Mouse (Mus musculus) stomach, embryonic 15.5 days (tissue): ENCODE measurements around the gene Hist1h2be. TPM values are rescaled to one million over a fixed set of nuclear protein-coding genes. Genes with fewer than 3 reads are reported as not detected.
"Not testable (repeated sequence)": the region's sequence is repeated elsewhere in the genome, so short reads cannot be mapped to it uniquely, and the experiment has no call there.

Source experiments
- ATAC-seq: fragments of 200-750 bp; cut with Nextera tagmentation; 2 replicates; pipeline ENCODE4 v1.8.0; 2017; ENCODE audit warnings: low read depth, moderate number of reproducible peaks, moderate TSS enrichment; ENCODE audit not compliant: insufficient read depth, low FRiP score
- H3K27ac ChIP-seq: fragments of 300-500 bp; sonication (generic); 2 replicates; pipeline ENCODE4 v1.5.1; 2015; ENCODE audit warnings: mild to moderate bottlenecking, inconsistent platforms
- H3K27me3 ChIP-seq: fragments of 300-500 bp; sonication (generic); replicated peaks from 2 replicates; pipeline ENCODE4 v1.6.1; 2015; ENCODE audit warnings: inconsistent platforms
- H3K36me3 ChIP-seq: fragments of 300-500 bp; sonication (generic); 2 replicates; pipeline ENCODE4 v1.6.1; 2015; ENCODE audit warnings: inconsistent platforms
- H3K4me1 ChIP-seq: fragments of 300-500 bp; sonication (generic); 2 replicates; pipeline ENCODE4 v1.6.1; 2015; ENCODE audit warnings: inconsistent platforms
- H3K4me2 ChIP-seq: fragments of 300-500 bp; sonication (generic); 2 replicates; pipeline ENCODE4 v1.6.1; 2015; ENCODE audit warnings: mild to moderate bottlenecking, inconsistent platforms
- H3K4me3 ChIP-seq: fragments of 300-500 bp; sonication (generic); replicated peaks from 2 replicates; pipeline ENCODE4 v1.5.1; 2015; ENCODE audit warnings: inconsistent platforms
- H3K9ac ChIP-seq: fragments of 300-500 bp; sonication (generic); 2 replicates; pipeline ENCODE4 v1.6.1; 2015; ENCODE audit warnings: inconsistent platforms
- H3K9me3 ChIP-seq: fragments of 300-500 bp; sonication (generic); 2 replicates; pipeline ENCODE4 v1.6.1; 2016; ENCODE audit warnings: inconsistent platforms
- WGBS: fragments of 180-500 bp; shearing (Covaris S2); methylation state at CpG from one replicate; pipeline ENCODE4 v1.1.7; 2015; 5-methylcytosine and 5-hydroxymethylcytosine counted together
- polyA plus RNA-seq: library from polyadenylated mRNA; unstranded; fragments of >200 nt; fragmentation: Nextera tagmentation; extraction: Ambion mirVana; gene quantifications from 2 replicates; pipeline ENCODE4 v1.2.1, GENCODE M21; 2015

Gene Hist1h2be
- polyA plus RNA-seq, 1 experiment from 2014 or later: 2.9 TPM

- no peak overlapping the region for H3K27ac ChIP-seq
- WGBS: 84% methylated on average over 2 of the region's 2 CpGs
These were observed 56.4 kb downstream of the Hist1h2be start for GRCm38 (mm10) chr13:23564482-23564881.

DNA sequence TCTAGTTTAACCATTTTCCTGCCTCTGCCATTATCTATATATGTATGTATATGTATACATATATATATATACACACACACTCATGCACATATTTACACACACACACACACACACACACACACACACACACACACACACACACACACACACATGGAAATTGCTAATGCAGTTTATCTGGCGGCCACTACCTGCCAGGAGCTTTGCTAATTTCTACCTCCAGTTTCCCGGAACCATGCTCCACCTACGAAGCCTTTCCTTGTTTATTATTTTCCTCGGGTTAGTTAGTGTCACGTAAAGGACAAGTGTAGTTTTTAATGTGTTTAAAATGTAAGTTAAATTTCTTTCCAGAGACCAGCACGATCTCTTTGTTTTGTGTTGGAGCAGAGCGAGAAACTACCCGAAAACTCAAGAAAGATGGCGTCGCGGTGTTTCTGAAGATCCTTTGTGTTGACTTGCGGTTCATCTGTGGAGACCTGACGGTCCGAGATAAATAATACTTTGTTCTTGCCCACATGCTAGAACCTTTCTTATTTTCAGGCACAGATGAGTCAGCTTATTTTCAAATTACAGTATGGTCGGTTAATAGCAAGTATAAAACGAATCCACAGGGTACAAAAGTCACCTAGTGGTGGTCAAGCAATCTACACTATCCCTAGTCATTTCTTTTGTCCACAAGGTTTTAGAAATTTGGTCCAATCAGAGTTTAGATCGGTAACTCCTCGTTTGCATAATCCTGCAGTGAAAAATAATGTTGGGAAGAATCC is 58.0 kb downstream of the Hist1h2be start:
- Histone ChIP-seq H3K9ac (0 out of 2 replicates have a peak overlapping the region, but pooled peaks have one; percentile 5), H3K4me3 (peak overlapping the region; percentile 45), H3K27me3 (no peaks in the 10 kb centered on the region), H3K4me2 (peak overlapping the region; percentile 70), H3K36me3 (no peaks in the 10 kb centered on the region), H3K4me1 (no peaks in the 10 kb centered on the region), H3K9me3 (no peaks in the 10 kb centered on the region), H3K27ac (peak overlapping the region; percentile 98)
- peak; percentile 47; the same call in 1 of the 2 replicates for ATAC-seq
- 2% methylated on average over 18 of the region's 18 CpGs for WGBS

More at GRCm38 (mm10) chr13:23564482-23564881, 56.4 kb downstream of the Hist1h2be start:
- Histone ChIP-seq H3K4me2 (no peak overlapping the region), H3K4me3 (no peak overlapping the region), H3K27me3 (no peaks in the 10 kb centered on the region), H3K9me3 (no peaks in the 10 kb centered on the region), H3K36me3 (no peaks in the 10 kb centered on the region), H3K4me1 (no peaks in the 10 kb centered on the region), H3K9ac (no peak overlapping the region)
- ATAC-seq: no peak

DNA sequence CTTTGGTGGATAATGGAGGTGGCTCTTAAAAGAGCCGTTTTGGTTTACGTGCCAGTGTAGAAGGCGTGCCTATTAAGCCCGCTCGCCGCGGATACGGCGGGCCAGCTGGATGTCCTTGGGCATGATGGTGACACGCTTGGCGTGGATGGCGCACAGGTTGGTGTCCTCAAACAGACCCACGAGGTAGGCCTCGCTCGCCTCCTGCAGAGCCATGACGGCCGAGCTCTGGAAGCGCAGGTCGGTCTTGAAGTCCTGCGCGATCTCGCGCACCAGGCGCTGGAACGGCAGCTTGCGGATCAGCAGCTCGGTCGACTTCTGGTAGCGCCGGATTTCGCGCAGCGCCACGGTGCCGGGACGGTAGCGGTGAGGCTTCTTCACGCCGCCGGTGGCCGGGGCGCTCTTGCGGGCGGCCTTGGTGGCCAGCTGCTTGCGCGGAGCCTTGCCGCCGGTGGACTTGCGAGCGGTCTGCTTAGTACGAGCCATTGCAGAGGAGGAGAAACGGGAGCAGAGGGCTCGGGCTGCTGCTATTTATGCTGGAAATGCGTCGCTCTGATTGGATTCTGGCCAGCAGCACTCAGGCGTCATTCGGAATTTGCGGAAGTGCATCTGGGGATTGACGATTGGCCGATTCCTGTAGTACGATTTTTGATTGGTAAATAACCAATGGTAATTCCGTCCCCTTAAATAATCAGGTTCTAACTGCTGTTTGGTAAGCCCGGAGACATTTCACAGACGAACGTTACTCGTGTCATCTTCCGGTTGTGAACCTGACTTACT is 58.9 kb downstream of the Hist1h2be start, which contains the start of gene Hist1h3e:
Gene Hist1h3e, minus strand, starts transcription at position 487 of the 777 bp plus-strand sequence.
- Histone ChIP-seq H3K4me2 (peak within 1 kb of the TSS; percentile 70), H3K4me3 (peak within 1 kb of the TSS; percentile 45), H3K27ac (peak within 1 kb of the TSS; percentile 98), H3K9ac (0 out of 2 replicates have a peak within 1 kb of the TSS, but pooled peaks have one; percentile 5)
- under 1% methylated on average over 62 of the region's 67 CpGs for WGBS
- ATAC-seq: peak; percentile 92
- H3K4me1 ChIP-seq, H3K9me3 ChIP-seq, H3K27me3 ChIP-seq, H3K36me3 ChIP-seq: not testable (repeated sequence)

- Histone ChIP-seq H3K27ac (peak overlapping the region; percentile 98), H3K4me2 (peak overlapping the region; percentile 70), H3K4me3 (peak overlapping the region; percentile 45)
- H3K9me3 ChIP-seq, H3K4me1 ChIP-seq, H3K9ac ChIP-seq, ATAC-seq, H3K27me3 ChIP-seq, H3K36me3 ChIP-seq: not testable (repeated sequence)
- 0% methylated on average over 2 of the region's 5 CpGs for WGBS
These were observed 59.4 kb downstream of the Hist1h2be start for GRCm38 (mm10) chr13:23561531-23561882.

DNA sequence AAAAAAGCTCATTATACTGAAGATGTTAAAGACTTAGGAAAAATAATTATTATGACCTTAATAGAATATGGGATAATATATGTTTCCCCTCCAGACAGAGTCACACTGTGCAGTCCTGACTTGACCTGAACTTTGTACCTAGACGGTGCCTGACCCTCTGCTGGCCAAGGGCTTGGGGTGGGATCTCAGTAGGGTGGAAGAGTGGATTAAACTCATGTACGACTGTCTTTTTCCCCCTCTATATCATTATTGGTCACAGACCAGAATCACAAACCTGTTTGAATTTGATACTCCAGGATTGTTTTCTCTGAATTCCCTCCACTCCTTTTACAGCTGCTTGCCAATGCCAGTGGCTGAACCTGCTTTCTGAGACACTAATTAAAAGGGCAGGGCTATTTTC is 60.2 kb downstream of the Hist1h2be start:
- H3K4me2 ChIP-seq, H3K36me3 ChIP-seq, H3K4me1 ChIP-seq, H3K27me3 ChIP-seq, H3K4me3 ChIP-seq, H3K9me3 ChIP-seq, H3K9ac ChIP-seq, ATAC-seq: not testable (repeated sequence)
- H3K27ac ChIP-seq: peak overlapping the region; percentile 61; the same call in 1 of the 2 replicates
- 15% methylated on average over 2 of the region's 2 CpGs for WGBS

- Histone ChIP-seq H3K9me3 (no peaks in the 10 kb centered on the region), H3K27me3 (no peaks in the 10 kb centered on the region), H3K27ac (peak overlapping the region; percentile 63; the same call in 1 of the 2 replicates), H3K4me2 (peak overlapping the region; percentile 27), H3K36me3 (no peaks in the 10 kb centered on the region), H3K9ac (no peak overlapping the region), H3K4me3 (0 out of 2 replicates have a peak overlapping the region, but pooled peaks have one; percentile 4), H3K4me1 (peaks cover 7% of the 10 kb centered on the region; the same call in 1 of the 2 replicates)
- 60% methylated on average over 3 of the region's 3 CpGs for WGBS
- no peak for ATAC-seq
These were observed 64.0 kb downstream of the Hist1h2be start for GRCm38 (mm10) chr13:23556906-23557305.

GRCm38 (mm10) chr13:23555839-23556416 is 65.0 kb downstream of the Hist1h2be start:
- Histone ChIP-seq H3K9me3 (no peaks in the 10 kb centered on the region), H3K27me3 (no peaks in the 10 kb centered on the region), H3K4me2 (peak overlapping the region; percentile 89), H3K4me3 (peak overlapping the region; percentile 56), H3K9ac (peak overlapping the region; percentile 76; the same call in 1 of the 2 replicates), H3K27ac (peak overlapping the region; percentile 98), H3K36me3 (no peaks in the 10 kb centered on the region), H3K4me1 (peaks cover 7% of the 10 kb centered on the region)
- peak; percentile 76 for ATAC-seq
- under 1% methylated on average over 18 of the region's 18 CpGs for WGBS

DNA sequence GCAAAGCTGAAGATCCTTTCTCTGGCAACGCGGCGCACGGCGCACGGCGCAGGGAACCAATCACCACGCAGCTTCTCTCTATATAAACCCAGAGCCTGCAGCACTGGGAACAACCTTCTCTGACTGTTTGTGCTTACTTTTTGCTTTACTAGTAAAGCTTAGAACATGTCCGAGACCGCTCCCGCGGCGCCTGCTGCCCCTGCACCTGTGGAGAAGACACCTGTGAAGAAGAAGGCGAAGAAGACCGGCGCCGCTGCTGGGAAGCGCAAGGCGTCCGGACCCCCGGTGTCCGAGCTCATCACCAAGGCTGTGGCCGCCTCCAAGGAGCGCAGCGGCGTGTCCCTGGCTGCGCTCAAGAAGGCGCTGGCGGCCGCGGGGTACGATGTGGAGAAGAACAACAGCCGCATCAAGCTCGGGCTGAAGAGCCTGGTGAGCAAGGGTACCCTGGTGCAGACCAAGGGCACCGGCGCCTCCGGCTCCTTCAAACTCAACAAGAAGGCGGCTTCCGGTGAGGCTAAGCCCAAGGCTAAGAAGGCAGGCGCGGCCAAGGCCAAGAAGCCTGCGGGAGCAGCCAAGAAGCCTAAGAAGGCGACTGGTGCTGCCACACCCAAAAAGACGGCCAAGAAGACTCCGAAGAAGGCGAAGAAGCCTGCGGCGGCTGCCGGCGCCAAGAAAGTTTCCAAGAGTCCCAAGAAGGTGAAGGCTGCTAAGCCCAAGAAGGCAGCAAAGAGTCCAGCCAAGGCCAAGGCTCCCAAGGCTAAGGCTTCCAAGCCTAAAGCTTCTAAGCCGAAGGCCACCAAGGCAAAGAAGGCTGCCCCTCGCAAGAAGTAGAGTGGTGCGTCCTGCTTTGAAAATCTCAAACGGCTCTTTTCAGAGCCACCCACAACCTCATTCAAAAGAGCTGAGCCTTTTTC is 65.7 kb downstream of the Hist1h2be start:
- peak; percentile 84 for ATAC-seq
- peak overlapping the region; percentile 98 for H3K27ac ChIP-seq
- H3K9ac ChIP-seq: peak overlapping the region; percentile 76
- no peaks in the 10 kb centered on the region for H3K9me3 ChIP-seq
- WGBS: under 1% methylated on average over 54 of the region's 54 CpGs
- H3K4me2 ChIP-seq: peak overlapping the region; percentile 89
- H3K4me1 ChIP-seq: peaks cover 12% of the 10 kb centered on the region
- no peaks in the 10 kb centered on the region for H3K27me3 ChIP-seq
- H3K36me3 ChIP-seq: no peaks in the 10 kb centered on the region
- H3K4me3 ChIP-seq: peak overlapping the region; percentile 56

DNA sequence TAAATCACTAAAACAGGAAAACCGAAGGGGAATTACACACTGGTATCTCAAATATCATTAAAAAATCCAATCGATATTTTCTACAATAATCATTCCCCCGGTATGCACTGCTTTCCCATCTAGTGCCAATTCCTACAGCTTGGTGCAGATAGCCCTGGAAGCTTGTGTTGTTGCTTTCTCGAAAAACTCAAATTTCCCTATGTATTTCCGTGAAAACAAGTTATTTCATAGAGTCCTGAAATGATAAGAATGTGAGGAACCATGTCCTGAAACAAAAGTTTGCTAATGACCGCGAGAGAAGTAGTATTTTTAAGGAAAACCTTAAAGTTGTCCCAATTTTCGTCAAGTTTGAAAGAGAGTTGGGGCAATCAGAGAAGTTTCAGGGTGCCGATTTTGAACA is 66.5 kb downstream of the Hist1h2be start:
- ATAC-seq: no peak
- Histone ChIP-seq H3K27ac (peak overlapping the region; percentile 98), H3K27me3 (no peaks in the 10 kb centered on the region), H3K9ac (no peak overlapping the region), H3K4me2 (peak overlapping the region; percentile 89), H3K4me1 (peaks cover 12% of the 10 kb centered on the region), H3K9me3 (no peaks in the 10 kb centered on the region), H3K36me3 (no peaks in the 10 kb centered on the region), H3K4me3 (peak overlapping the region; percentile 56)
- WGBS: 15% methylated on average over 9 of the region's 9 CpGs

- Histone ChIP-seq H3K27me3 (no peaks in the 10 kb centered on the region), H3K27ac (peak within 1 kb of the TSS; percentile 98), H3K36me3 (no peaks in the 10 kb centered on the region), H3K4me2 (peak within 1 kb of the TSS; percentile 42), H3K4me1 (peaks cover 12% of the 10 kb centered on the region), H3K9me3 (no peaks in the 10 kb centered on the region), H3K9ac (no peak within 1 kb of the TSS), H3K4me3 (no peak within 1 kb of the TSS)
- no peak for ATAC-seq
These were observed 68.0 kb downstream of the Hist1h2be start, which contains the start of gene Hist1h1d for GRCm38 (mm10) chr13:23552962-23553361. Hist1h1d (plus strand) TSS chr13:23553262.
